Mouse (Mus musculus) retina, postnatal 1 day (tissue): ENCODE data around the gene Tnnt3.

Source experiments
- DNase-seq: peaks from one replicate; pipeline ENCODE4 v3.0.0-alpha.2; 2012

Gene Tnnt3

GRCm38 (mm10) chr7:142547874-142548273 lies 49.2 kb downstream of the Tnnt3 start:
- DNase-seq: no peak

GRCm38 (mm10) chr7:142548706-142549105 lies 50.1 kb downstream of the Tnnt3 start:
- peak; percentile 34 for DNase-seq

GRCm38 (mm10) chr7:142549941-142550763 lies 51.5 kb downstream of the Tnnt3 start:
- no peak for DNase-seq

GRCm38 (mm10) chr7:142550935-142551373 lies 52.3 kb downstream of the Tnnt3 start:
- DNase-seq: no peak

GRCm38 (mm10) chr7:142551691-142552090 lies 53.1 kb downstream of the Tnnt3 start:
- no peak for DNase-seq

- DNase-seq: no peak
These were observed 54.2 kb downstream of the Tnnt3 start for GRCm38 (mm10) chr7:142552591-142553416.

GRCm38 (mm10) chr7:142553417-142554335 lies 55.0 kb downstream of the Tnnt3 start:
- DNase-seq: no peak

- peak; percentile 35 for DNase-seq
These were observed 56.0 kb downstream of the Tnnt3 start for GRCm38 (mm10) chr7:142554625-142555024.

- DNase-seq: no peak
These were observed 56.9 kb downstream of the Tnnt3 start for GRCm38 (mm10) chr7:142555366-142556088.

- no peak for DNase-seq
These were observed 57.4 kb downstream of the Tnnt3 start for GRCm38 (mm10) chr7:142556089-142556476.

GRCm38 (mm10) chr7:142557696-142558095 lies 59.1 kb downstream of the Tnnt3 start:
- DNase-seq: no peak

GRCm38 (mm10) chr7:142558511-142559146 lies 60.0 kb downstream of the Tnnt3 start:
- no peak for DNase-seq

GRCm38 (mm10) chr7:142559651-142560175 lies 61.1 kb downstream of the Tnnt3 start:
- DNase-seq: no peak

GRCm38 (mm10) chr7:142560942-142561855 lies 62.6 kb downstream of the Tnnt3 start:
- no peak for DNase-seq

- DNase-seq: peak; percentile 45
These were observed 63.3 kb downstream of the Tnnt3 start for GRCm38 (mm10) chr7:142561856-142562404.

GRCm38 (mm10) chr7:142563168-142563567 lies 64.5 kb downstream of the Tnnt3 start:
- DNase-seq: peak; percentile 66

GRCm38 (mm10) chr7:142564955-142565643 lies 66.5 kb downstream of the Tnnt3 start:
- DNase-seq: no peak
